Mouse (Mus musculus) megakaryocyte, embryonic 14.5 days (primary cell): ENCODE results near the gene Gtpbp6.

Experiments used
- FLI1 ChIP-seq: IDR thresholded peaks from 2 replicates; pipeline ENCODE4 v1.6.1; 2012; ENCODE audit warnings: low read length, inconsistent platforms, mixed read lengths
- GATA1 ChIP-seq: IDR thresholded peaks from 3 replicates; pipeline ENCODE4 v1.6.1; 2012; ENCODE audit warnings: mixed read lengths, low read length, inconsistent platforms, borderline replicate concordance

GRCm38 (mm10) chr5:110136087-110136464 lies 28.1 kb upstream of the Gtpbp6 start:
- TF ChIP-seq GATA1 = no peak
- no peak for TF ChIP-seq FLI1
